Mouse (Mus musculus): ENCODE results near the gene Neurl3.

Neurl3 gene

DNA sequence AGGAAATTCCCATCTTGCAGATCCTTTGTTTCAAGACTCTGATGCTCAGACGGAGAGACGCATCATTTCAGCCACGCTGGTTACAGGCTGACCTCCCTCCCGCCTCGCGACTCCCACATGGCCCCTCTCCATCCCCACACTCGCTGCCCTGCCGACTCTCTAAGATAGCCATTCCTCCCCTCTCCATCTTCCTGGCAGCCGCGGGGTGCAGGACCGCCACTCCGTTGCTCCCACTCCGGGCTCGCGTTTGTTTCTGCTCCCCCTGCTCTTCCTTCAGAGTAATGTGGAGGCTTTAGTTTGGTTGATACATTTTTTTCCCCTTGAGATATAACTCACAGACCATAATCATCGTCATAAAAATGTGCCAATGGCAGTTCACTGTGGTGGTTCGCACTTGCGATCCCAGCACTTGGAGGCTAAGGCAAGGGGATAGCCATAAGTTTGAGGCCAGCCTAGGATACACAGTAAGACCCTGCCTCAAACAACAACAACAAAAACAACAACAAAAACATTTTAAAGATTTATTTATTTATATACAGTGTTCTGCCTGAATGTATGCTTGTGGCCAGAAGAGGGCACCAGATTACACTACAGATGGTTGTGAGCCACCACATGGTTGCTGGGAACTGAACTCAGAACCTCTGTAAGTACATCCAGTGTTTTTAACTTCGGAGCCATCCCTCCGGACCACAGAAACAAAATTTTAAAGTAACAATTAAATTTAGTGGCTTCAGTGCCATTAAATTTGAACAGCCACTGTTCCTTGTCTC, 18.4 kb downstream of the Neurl3 start:
- no peak for DNase-seq

DNA sequence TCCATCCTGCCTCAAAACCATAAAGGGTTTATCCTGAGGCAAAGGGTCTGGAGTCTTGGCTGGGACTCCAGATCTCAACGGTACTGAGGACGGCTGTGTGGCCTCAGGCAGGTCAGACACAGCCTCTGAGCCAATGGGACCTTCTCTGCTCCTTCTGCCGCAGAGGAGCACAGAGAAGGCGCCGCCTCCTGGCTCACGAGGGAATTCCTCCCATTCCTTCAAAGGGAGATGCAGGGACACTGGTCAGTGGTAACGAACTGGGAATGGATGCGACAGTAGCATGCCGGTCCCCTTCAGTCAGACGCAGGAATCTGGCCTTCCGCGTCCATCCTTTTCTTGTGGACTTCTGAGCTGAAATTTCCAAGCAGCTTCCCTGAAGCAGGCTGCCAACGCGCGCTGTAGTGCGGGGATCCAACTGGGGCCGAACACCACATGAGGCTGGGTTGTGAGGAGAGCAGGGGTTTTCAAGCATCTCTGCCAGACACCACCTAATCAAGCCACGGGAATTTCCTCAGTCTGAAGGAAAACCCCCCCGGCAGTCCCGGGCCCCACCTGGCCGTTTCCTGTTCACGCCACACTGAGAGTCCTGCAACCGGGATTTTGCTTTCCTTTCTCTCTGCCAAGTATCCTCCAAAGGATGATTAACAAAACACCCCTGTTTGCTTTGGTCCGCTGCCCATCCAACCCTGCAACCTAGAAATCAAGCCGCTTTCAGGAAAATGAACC, 19.7 kb downstream of the Neurl3 start:
- peak; percentile 79 for DNase-seq

DNA sequence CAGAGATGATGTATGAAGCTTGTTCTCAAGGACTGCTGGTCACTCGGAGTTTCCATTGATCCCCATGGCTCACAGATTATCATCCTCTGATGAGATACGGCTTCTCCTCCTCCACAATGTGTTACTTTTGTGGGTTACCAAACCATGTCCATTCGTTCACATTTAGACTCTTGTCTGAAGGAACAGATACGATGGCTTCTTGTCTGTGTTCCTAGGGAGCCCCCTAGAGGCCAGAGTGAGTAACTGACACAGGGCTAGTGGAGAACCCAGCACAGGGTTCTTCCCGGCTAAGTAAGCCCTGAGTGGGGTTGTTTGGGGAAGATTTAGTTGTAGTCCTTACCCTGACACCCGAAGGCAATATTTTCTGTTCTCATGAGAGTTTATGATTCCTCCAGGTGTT, 21.7 kb downstream of the Neurl3 start:
- peak; percentile 77 for DNase-seq

DNA sequence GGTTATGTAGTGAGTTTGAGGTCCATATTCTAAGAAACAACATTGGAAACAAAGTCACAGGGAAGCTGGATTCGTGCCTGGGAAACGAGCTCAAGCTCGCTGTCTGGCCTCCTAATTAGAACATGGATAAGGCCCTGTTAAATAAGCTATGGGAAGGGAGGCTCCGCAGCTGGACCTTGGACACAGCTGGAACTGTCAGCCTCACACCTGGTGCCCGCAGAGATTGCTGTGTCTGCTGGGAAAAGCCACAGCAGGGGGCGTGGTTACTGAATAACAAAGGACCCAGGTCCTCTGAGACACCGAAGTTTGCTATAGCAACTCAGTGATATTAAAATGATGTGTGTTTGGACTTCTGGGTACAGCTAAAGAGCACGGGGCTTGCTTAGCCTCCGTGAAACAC, 23.1 kb downstream of the Neurl3 start:
- no peak for DNase-seq

DNA sequence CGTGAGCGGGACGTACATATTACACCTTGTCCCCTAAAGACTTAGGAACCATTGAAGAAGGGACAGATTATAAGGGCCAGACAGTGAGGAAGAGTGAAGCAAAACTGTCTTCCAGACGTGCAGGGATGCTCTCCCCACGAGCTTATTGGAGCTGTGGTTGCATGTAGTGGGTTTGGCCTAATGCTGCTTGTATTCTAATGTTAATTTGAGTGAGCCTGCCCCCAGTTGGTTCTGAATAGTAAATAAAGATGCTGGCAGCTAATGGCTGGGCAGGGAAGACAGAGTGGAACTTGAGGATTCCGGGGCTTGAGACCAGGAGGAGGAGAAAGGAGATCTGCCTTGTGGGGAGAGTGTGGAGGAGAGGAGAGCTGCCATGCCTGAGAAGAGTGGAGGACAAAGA, 27.8 kb downstream of the Neurl3 start:
- no peak for DNase-seq

DNA sequence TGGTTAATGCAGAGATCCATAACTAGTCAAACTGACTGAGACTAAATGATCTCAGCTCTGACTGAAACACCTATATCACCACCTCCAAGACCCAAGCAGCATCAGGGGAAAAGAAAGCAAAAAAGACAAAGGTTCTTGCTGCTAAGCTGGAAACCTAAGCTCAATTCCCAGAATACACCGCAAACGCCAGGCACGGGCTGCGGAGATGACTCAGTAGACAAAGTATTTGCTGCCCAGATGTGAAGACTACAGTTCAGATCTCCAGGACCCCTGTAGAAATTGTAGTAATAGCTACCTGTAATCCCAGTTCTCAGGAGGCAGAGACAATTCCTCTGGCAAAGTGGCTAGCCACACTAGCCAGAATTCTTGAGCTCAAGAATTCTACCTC, 29.7 kb downstream of the Neurl3 start:
- DNase-seq = no peak

DNA sequence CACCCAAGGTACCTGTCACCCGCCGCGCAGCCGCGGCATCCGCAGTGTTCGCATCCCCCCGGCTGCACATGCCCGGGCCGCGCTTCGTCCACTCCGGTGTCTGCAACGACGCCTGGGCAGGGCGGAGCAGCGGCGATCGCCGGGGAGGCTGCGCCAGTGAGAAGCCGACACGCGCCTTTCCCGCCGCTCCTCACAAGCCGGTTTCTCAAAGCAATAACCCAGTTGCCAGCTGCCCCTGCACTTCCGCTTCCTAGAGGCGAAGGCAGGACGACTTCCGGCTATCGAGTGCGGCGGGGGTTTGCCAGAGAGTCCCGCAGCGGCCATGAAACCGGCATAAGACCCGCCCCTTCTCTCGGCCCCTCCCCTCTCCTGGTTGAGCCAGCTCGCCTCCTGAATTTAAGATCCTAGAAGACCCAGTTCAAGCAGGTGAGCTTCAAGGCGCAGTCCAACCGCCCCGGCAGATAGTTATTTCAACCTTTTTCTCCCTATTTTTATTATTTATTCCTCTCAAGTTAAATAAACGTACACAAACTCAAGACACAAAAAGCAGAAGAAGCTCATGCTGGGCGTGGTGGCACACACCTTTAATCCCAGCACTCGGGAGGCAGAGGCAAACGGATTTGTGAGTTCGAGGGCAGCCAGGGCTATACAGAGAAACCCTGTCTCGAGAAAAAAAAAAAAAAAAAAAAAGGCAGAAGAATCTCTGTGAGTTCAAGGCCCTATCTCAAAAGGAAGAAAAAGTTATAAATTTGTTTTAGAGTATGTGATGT, 30.2 kb downstream of the Neurl3 start, which contains the start of gene Uggt1:
TSS of gene Uggt1 (minus strand) at position 663 of the 770 bp plus-strand sequence.
- peak; percentile 95 for DNase-seq

DNA sequence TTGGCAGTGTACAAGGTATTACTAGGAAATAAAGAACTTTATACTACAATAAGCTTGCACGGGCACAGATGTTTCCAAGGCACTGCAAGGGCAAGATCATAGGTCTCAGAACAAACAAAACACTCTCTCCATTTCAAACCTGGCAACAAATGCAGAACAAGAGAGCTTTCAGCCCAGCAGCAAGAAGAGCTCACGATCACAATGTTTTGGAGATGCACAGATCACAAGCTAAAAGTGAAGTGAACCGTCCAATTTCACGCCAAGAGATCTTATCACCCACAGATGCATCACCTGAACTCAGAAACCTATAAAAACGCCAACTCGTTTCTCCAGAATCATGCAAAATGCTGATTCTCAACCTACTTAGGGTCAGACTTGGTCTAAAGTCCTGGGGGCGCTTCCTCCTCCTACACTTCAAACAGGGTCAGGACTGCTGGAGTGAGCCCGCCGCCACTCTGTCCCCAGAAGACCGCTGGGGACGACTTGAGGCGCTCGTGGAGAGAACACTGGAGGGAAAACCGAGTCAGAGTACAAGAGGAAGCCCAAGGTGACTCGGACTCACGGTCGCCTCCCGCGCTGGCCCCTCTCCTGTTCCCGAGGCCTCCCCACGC, 30.9 kb downstream of the Neurl3 start:
- DNase-seq = no peak

DNA sequence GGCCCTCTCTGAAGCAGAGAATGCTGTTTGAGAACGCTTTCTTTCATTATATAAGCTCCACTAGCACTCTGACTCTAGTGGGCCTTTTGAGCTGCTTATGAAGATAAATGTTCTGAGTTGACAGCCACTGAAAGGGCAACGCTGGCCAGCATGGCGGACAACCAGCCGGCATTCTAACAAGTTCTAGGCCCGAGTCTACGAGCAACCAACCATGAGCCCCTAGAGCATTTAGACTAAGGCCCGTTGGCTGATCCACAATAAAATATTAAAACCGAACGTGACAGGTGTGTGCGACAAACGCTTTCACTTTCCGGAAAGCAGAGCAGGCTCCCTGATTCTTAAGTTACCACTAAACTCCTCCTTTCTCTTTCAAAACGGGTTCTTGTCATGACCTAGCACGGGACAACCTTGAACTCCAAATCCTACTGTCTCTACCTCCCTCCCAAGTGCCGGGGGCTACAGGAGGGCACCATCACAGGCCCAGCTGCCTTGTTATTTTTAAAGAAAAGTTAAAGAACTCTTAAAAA, 32.5 kb downstream of the Neurl3 start:
- no peak for DNase-seq

DNA sequence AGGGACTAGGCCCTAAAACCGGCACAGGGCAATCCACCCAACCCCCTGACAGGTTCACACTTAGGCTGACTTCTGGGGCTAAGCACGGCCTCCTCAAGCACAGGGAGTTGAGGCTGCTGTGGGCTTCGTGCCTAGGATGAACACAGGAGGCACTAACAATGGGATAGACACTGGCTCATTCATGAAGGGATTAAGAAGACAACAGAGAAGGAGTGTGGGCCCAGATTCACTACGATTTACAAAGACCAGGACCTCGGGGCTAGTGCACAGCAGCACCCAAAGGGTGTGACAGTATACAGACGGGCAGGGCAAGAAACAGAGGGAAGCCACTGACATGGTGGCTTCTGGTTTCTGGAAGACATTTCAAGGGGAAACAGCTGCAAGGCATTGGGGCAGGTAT, 34.3 kb downstream of the Neurl3 start:
- DNase-seq = no peak

DNA sequence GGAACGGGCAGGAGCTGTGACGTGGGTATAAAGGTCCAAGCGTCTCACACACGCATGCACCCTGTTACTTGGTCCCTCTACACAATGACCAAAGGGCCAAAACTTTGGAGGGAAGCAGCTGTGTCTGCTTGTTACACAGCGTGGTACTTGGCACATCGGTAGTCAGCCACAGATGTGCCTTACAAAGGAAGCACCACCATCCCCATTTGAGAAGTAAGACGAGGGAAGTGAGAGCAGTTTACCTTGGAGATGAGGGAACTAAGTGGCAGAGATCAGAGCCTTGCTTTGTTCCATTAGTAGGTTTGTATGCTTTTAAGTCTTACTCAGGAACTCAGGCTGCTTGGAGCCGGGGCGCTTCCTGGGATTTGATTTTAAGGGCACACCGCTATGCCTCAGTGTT, 35.1 kb downstream of the Neurl3 start:
- DNase-seq = no peak

DNA sequence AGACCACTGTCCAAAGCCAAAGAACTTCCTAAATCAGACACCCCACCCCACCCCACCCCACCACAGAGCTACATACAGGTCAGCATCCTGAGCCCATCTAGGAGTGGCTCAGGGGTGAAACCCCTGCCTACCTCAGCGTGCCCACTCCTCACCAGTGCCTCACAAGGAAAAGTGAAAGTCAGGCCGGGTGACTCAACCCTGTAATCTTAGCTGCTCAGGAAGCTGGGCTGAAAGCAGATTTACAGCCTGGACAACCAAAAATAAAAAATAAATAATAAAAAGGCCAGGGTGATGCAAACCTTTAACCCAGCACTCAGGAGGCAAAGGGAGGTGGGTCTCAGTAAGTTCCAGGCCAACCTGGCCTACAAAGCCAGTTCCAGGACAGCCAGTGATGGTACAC, 38.6 kb downstream of the Neurl3 start:
- no peak for DNase-seq

DNA sequence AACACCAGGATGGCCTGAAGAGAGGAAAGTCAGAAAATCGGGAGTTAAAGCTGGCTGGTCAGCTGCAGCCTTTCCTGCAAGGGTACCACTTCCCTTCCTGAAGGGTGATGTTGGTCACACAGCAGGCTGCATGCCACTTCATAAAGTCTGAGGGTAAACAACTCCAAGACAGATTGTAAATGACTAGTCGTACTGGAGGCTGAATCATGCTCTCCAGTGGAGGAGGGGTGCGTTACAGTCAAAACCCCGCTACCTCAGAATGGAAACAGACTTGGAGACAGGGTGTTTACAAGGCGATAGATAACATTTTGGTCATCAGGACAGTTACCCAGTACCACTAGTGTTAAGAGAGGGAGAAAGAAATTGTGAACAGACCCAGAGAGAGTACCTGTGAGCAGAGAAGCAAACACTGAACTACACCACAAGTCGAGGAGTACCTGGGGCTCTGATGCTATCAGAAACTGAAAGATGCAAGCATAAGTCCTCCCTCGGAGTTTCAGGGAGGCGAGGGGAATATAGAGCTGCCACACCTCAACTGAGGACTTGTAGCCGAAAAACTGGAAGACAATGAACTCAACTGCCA, 39.3 kb downstream of the Neurl3 start:
- DNase-seq = no peak

DNA sequence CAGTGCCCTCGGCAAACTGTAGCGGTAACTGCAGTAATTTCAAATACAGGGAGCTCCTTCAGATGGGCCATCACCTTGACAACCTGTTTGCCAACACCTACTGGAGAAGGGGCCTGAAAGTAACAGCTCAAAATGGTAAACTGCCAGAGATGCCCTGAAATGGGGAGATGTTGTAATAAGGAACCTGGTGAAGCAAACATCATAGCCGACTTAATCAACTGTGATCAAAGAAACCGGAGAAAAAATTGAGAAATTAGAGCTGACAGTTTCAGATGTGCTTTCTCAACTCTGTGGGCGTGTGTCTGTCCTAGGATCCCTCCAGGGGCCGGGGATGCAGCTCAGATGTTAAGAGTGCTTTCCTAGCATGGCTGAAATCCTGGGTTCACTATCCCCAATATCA, 41.3 kb downstream of the Neurl3 start:
- DNase-seq = no peak

DNA sequence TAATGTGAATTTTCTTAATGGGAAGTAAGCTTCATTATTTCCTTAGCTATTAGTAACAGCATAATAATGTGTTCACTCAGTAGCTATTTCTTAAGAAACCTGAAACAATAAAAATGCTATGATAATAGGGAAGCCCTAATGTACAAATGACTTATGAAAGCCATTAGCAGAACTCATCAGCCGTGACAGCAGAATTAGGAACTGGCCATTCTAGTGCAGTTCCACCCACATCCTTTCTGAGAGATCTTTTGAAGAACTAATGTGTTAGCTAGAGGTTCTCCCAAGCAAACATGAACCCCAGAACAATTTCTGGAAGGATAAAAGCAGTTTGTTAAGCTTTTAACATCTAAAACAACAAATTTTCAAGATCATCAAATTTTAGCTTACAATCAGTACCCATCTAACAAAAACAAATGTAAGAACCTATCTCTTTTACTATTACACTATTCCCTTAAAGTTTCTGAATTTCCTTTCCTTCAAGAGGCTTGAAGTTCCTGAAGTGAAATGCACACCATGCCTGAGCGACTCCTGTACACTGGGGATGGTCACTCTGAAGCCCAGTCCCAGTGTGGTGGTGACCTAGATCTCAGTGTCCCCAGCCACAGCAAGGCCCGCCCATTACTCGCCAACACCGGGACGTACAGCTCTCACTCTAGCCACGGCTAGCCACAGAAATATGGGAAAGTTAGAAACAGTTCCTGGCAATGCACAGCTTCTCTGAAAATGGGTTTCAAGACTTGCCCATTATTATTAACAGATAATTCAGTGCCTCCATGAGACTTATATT, 43.4 kb downstream of the Neurl3 start:
- no peak for DNase-seq

DNA sequence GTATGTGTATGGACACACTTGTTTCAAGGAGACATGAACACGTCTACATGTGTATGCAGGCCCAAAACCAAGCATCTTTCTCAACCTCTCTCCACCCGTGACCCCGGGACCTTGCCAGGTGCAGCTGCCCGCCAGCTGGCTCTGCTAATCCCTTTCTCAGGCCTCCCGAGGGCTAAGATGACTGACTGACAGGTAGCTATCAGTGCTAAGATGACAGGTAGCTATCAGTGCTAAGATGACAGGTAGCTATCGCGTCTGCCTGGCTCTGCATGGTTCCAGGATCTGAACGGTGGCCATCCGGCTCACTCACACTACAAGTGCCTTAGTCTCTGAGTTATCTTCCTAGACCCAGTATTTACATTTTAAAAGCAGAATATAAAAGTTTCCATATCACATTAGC, 46.0 kb downstream of the Neurl3 start:
- DNase-seq = no peak

DNA sequence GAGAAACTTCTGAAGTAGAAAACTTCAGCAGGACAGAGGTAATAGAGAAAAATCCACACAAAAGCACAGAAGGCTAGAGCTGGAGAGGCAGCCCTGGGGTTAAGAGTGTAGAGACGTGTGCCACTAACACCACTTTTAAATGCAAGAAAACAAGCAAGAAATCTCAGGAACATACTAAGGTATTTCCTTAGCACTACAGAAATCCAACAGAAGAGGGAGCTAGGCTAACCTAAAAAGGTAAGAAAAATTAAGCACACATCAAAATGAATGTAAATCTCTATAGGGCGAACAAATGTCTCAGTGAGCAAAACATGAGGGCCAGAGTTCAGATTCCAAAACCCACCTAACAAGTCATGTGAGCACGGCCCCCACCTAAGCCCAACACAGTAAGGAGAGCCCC, 49.8 kb downstream of the Neurl3 start:
- DNase-seq = no peak
